Mouse (Mus musculus): ENCODE data around the gene Mxd3.

Gene Mxd3

GRCm38 (mm10) chr13:55329683-55330566 is at the start of gene Mxd3:
Gene Mxd3 (minus strand): TSS chr13:55329823.
- DNase-seq (ENCODE audit: low read depth, low spot score) = peak; percentile 91

GRCm38 (mm10) chr13:55378907-55379580 is 49.4 kb upstream of the Mxd3 start:
- DNase-seq (ENCODE audit: low read depth, low spot score) = peak; percentile 5

GRCm38 (mm10) chr13:55375877-55376276 is 46.3 kb upstream of the Mxd3 start:
- no peak for DNase-seq (ENCODE audit: low read depth, low spot score)

- DNase-seq (ENCODE audit: low read depth, low spot score) = no peak
Measured at GRCm38 (mm10) chr13:55374206-55374924, 44.7 kb upstream of the Mxd3 start.

- no peak for DNase-seq (ENCODE audit: low read depth, low spot score)
Measured at GRCm38 (mm10) chr13:55371740-55372139, 42.1 kb upstream of the Mxd3 start.

- no peak for DNase-seq (ENCODE audit: low read depth, low spot score)
Measured at GRCm38 (mm10) chr13:55371007-55371681, 41.5 kb upstream of the Mxd3 start.

- DNase-seq (ENCODE audit: low read depth, low spot score) = no peak
Measured at GRCm38 (mm10) chr13:55370234-55370633, 40.6 kb upstream of the Mxd3 start.

- no peak for DNase-seq (ENCODE audit: low read depth, low spot score)
Measured at GRCm38 (mm10) chr13:55369531-55370114, 40.0 kb upstream of the Mxd3 start, which contains the start of gene Rgs14. Gene Rgs14 (plus strand): TSS chr13:55369732.

GRCm38 (mm10) chr13:55368401-55368800 is 38.8 kb upstream of the Mxd3 start:
- no peak for DNase-seq (ENCODE audit: low read depth, low spot score)

GRCm38 (mm10) chr13:55362453-55363060 is 32.9 kb upstream of the Mxd3 start, which contains the start of gene Lman2:
Gene Lman2 (minus strand): TSS chr13:55362783.
- peak; percentile 99 for DNase-seq (ENCODE audit: low read depth, low spot score)

- DNase-seq (ENCODE audit: low read depth, low spot score) = no peak
Measured at GRCm38 (mm10) chr13:55361974-55362452, 32.4 kb upstream of the Mxd3 start.

- no peak for DNase-seq (ENCODE audit: low read depth, low spot score)
Measured at GRCm38 (mm10) chr13:55361145-55361544, 31.5 kb upstream of the Mxd3 start.

- no peak for DNase-seq (ENCODE audit: low read depth, low spot score)
Measured at GRCm38 (mm10) chr13:55346745-55347144, 17.1 kb upstream of the Mxd3 start.

GRCm38 (mm10) chr13:55344286-55344685 is 14.7 kb upstream of the Mxd3 start:
- no peak for DNase-seq (ENCODE audit: low read depth, low spot score)

GRCm38 (mm10) chr13:55342469-55342868 is 12.8 kb upstream of the Mxd3 start:
- no peak for DNase-seq (ENCODE audit: low read depth, low spot score)

- DNase-seq (ENCODE audit: low read depth, low spot score) = no peak
Measured at GRCm38 (mm10) chr13:55339259-55339658, 9.6 kb upstream of the Mxd3 start.

- no peak for DNase-seq (ENCODE audit: low read depth, low spot score)
Measured at GRCm38 (mm10) chr13:55338131-55339054, 8.8 kb upstream of the Mxd3 start.

GRCm38 (mm10) chr13:55337341-55337975 is 7.8 kb upstream of the Mxd3 start:
- DNase-seq (ENCODE audit: low read depth, low spot score) = no peak

- DNase-seq (ENCODE audit: low read depth, low spot score) = no peak
Measured at GRCm38 (mm10) chr13:55335701-55336100, 6.1 kb upstream of the Mxd3 start.
